Mouse (Mus musculus) MEL-GATA-1-ER (cell line): ENCODE results near the gene Ccs.

ENCODE experiments used
- DNase-seq: peaks from one replicate; pipeline ENCODE4 v3.0.0-alpha.2; 2012; ENCODE audit warnings: low read depth; ENCODE audit errors: extremely low read depth

Gene Ccs

GRCm38 (mm10) chr19:4785206-4785605 lies 53.9 kb downstream of the Ccs start:
- no peak for DNase-seq

- DNase-seq: no peak
Observed at GRCm38 (mm10) chr19:4782891-4783290, 56.2 kb downstream of the Ccs start.
